Mouse (Mus musculus) intestine, postnatal 0 days (tissue): Measurements from ENCODE around the gene AU021092. TPM values are rescaled to one million over a fixed set of nuclear protein-coding genes. Genes with fewer than 3 reads are reported as not detected.

Experiments
- ATAC-seq: fragments of 200-750 bp; cut with Nextera tagmentation; 2 replicates; pipeline ENCODE4 v1.8.0; 2017; ENCODE audit warnings: mild to moderate bottlenecking, moderate TSS enrichment, moderate library complexity
- H3K27ac ChIP-seq: fragments of 300-500 bp; sonication (generic); 2 replicates; pipeline ENCODE4 v1.5.1; 2014; ENCODE audit warnings: mild to moderate bottlenecking, low read depth, low read length, moderate library complexity
- H3K27me3 ChIP-seq: fragments of 300-500 bp; sonication (generic); replicated peaks from 2 replicates; pipeline ENCODE4 v1.6.1; 2014; ENCODE audit warnings: low read length, mixed read lengths; ENCODE audit not compliant: control insufficient read depth, insufficient read depth
- H3K36me3 ChIP-seq: fragments of 300-500 bp; sonication (generic); 2 replicates; pipeline ENCODE4 v1.6.1; 2014; ENCODE audit warnings: mild to moderate bottlenecking, moderate library complexity; ENCODE audit not compliant: control insufficient read depth, insufficient read depth
- H3K4me1 ChIP-seq: fragments of 300-500 bp; sonication (generic); replicated peaks from 2 replicates; pipeline ENCODE4 v1.6.1; 2014; ENCODE audit warnings: antibody characterized with exemption, low read length, mixed read lengths; ENCODE audit not compliant: control insufficient read depth, insufficient read depth
- H3K4me2 ChIP-seq: fragments of 300-500 bp; sonication (generic); replicated peaks from 2 replicates; pipeline ENCODE4 v1.6.1; 2014; ENCODE audit warnings: low read depth, mild to moderate bottlenecking, moderate library complexity
- H3K4me3 ChIP-seq: fragments of 300-500 bp; sonication (generic); 2 replicates; pipeline ENCODE4 v1.5.1; 2014; ENCODE audit warnings: low read depth, low read length
- H3K9ac ChIP-seq: fragments of 300-500 bp; sonication (generic); 2 replicates; pipeline ENCODE4 v1.6.1; 2014; ENCODE audit warnings: mild to moderate bottlenecking, low read depth, low read length
- H3K9me3 ChIP-seq: fragments of 300-500 bp; sonication (generic); 2 replicates; pipeline ENCODE4 v1.6.1; 2016; ENCODE audit warnings: mixed run types; ENCODE audit not compliant: control insufficient read depth
- CTCF ChIP-seq: sonication (generic); IDR thresholded peaks from 2 replicates; pipeline ENCODE4 v1.5.1; 2016; ENCODE audit warnings: low read depth, mild to moderate bottlenecking, control low read depth, antibody characterized with exemption, moderate library complexity
- WGBS: fragments of 180-500 bp; shearing (Covaris S2); extraction: QIAGEN DNeasy Blood & Tissue Kit; methylation state at CpG from one replicate; pipeline ENCODE4 v1.1.7; 2014; 5-methylcytosine and 5-hydroxymethylcytosine counted together
- polyA plus RNA-seq: library from polyadenylated mRNA; unstranded; fragments of >200 nt; fragmentation: Nextera tagmentation; extraction: Ambion mirVana; gene quantifications from 2 replicates; pipeline ENCODE4 v1.2.1, GENCODE M21; 2015

The AU021092 gene
- polyA plus RNA-seq, 1 experiment from 2014 or later, result 3.9 TPM

GRCm38 (mm10) chr16:5205431-5205970 is 16.6 kb downstream of the AU021092 start:
- Histone ChIP-seq H3K4me3 (no peak overlapping the region), H3K9ac (no peak overlapping the region), H3K4me1 (peaks cover 3% of the 10 kb centered on the region), H3K27me3 (no peaks in the 10 kb centered on the region), H3K9me3 (no peaks in the 10 kb centered on the region), H3K27ac (no peak overlapping the region), H3K36me3 (peaks cover 3% of the 10 kb centered on the region; the same call in 1 of the 2 replicates), H3K4me2 (no peak overlapping the region)
- 92% methylated on average over 5 of the region's 5 CpGs for WGBS
- no peak for TF ChIP-seq CTCF
- no peak for ATAC-seq

GRCm38 (mm10) chr16:5203668-5204433 is 18.2 kb downstream of the AU021092 start, which contains the start of gene Nagpa:
TSS of gene Nagpa (minus strand) at chr16:5204012.
- Histone ChIP-seq H3K36me3 (peaks cover 18% of the 10 kb centered on the region), H3K27ac (peak within 1 kb of the TSS; percentile 71), H3K4me1 (peaks cover 3% of the 10 kb centered on the region), H3K4me3 (peak within 1 kb of the TSS; percentile 94), H3K27me3 (no peaks in the 10 kb centered on the region), H3K9ac (peak within 1 kb of the TSS; percentile 71), H3K9me3 (no peaks in the 10 kb centered on the region), H3K4me2 (peak within 1 kb of the TSS; percentile 100)
- peak; percentile 83 for ATAC-seq
- 4% methylated on average over 40 of the region's 40 CpGs for WGBS
- TF ChIP-seq CTCF, result no peak

- Histone ChIP-seq H3K9me3 (no peaks in the 10 kb centered on the region), H3K4me2 (peak overlapping the region; percentile 100), H3K36me3 (peaks cover 24% of the 10 kb centered on the region), H3K9ac (peak overlapping the region; percentile 71), H3K4me1 (peaks cover 3% of the 10 kb centered on the region), H3K27me3 (no peaks in the 10 kb centered on the region), H3K27ac (peak overlapping the region; percentile 71), H3K4me3 (peak overlapping the region; percentile 94)
- no peak for TF ChIP-seq CTCF
- 1% methylated on average over 36 of the region's 36 CpGs for WGBS
- peak; percentile 52 for ATAC-seq
Observed at GRCm38 (mm10) chr16:5203200-5203599, 18.9 kb downstream of the AU021092 start.

- Histone ChIP-seq H3K9me3 (no peaks in the 10 kb centered on the region), H3K4me2 (peak overlapping the region; percentile 100), H3K27ac (no peak overlapping the region), H3K4me3 (peak overlapping the region; percentile 94), H3K4me1 (peaks cover 3% of the 10 kb centered on the region), H3K27me3 (no peaks in the 10 kb centered on the region), H3K9ac (peak overlapping the region; percentile 71; the same call in 1 of the 2 replicates), H3K36me3 (peaks cover 27% of the 10 kb centered on the region)
- peak; percentile 82 for TF ChIP-seq CTCF
- no peak for ATAC-seq
- WGBS, result 10% methylated on average over 4 of the region's 4 CpGs
Observed at GRCm38 (mm10) chr16:5202681-5203080, 19.4 kb downstream of the AU021092 start.

- no peak overlapping the region for H3K9ac ChIP-seq
- no peaks in the 10 kb centered on the region for H3K9me3 ChIP-seq
- no peak overlapping the region for H3K27ac ChIP-seq
- no peak overlapping the region for H3K4me3 ChIP-seq
- H3K36me3 ChIP-seq, result peaks cover 33% of the 10 kb centered on the region
- peak; percentile 77 for TF ChIP-seq CTCF
- no peaks in the 10 kb centered on the region for H3K27me3 ChIP-seq
- 33% methylated on average over 6 of the region's 6 CpGs for WGBS
- ATAC-seq, result no peak
- no peaks in the 10 kb centered on the region for H3K4me1 ChIP-seq
- H3K4me2 ChIP-seq, result no peak overlapping the region
Observed at GRCm38 (mm10) chr16:5195080-5195479, 27.0 kb downstream of the AU021092 start.

GRCm38 (mm10) chr16:5186234-5186633 is 35.9 kb downstream of the AU021092 start:
- TF ChIP-seq CTCF, result no peak
- Histone ChIP-seq H3K4me3 (no peak overlapping the region), H3K9ac (no peak overlapping the region), H3K4me1 (no peaks in the 10 kb centered on the region), H3K4me2 (no peak overlapping the region), H3K9me3 (no peaks in the 10 kb centered on the region), H3K27me3 (no peaks in the 10 kb centered on the region), H3K36me3 (no peaks in the 10 kb centered on the region), H3K27ac (no peak overlapping the region)
- ATAC-seq, result no peak
- WGBS, result 76% methylated on average over 7 of the region's 7 CpGs
